Mouse (Mus musculus) liver, postnatal 0 days (tissue): ENCODE data around the gene Pes1.

ENCODE experiments used
- CTCF ChIP-seq: sonication (generic); IDR thresholded peaks from 2 replicates; pipeline ENCODE4 v1.5.1; 2016; ENCODE audit warnings: antibody characterized with exemption, low read depth
- EP300 ChIP-seq: IDR thresholded peaks from 2 replicates; pipeline ENCODE4 v1.6.1; 2016; ENCODE audit warnings: antibody characterized with exemption, low read depth, mild to moderate bottlenecking

- no peak for TF ChIP-seq CTCF
- TF ChIP-seq EP300, result no peak
These were observed 41.0 kb upstream of the Pes1 start for GRCm38 (mm10) chr11:3922731-3923130.
